Mouse (Mus musculus): ENCODE measurements around the gene Foxn2. TPM values are rescaled to one million over a fixed set of nuclear protein-coding genes. Genes with fewer than 3 reads are reported as not detected.

Gene Foxn2
- total RNA-seq, 2 experiments from 2014 or later = 23.3 to 23.6 TPM

Other genes with a start within 250 kb of the Foxn2 start
- 10 to 100 TPM; 43.9 to 49.9 TPM for gene Ppp1r21, start 89.4 kb downstream of the Foxn2 start, total RNA-seq (2021)
- 10 to 100 TPM; 41.9 to 44.3 TPM for gene Ston1, start 157.0 kb downstream of the Foxn2 start, total RNA-seq (2021)
- gene Gtf2a1l, start 227.9 kb downstream of the Foxn2 start, total RNA-seq (2021) = not detected

All from adrenal gland, postnatal 4 days (tissue).